Mouse (Mus musculus) hindbrain, embryonic 11.5 days (tissue): ENCODE data around the gene Il21. TPM values are rescaled to one million over a fixed set of nuclear protein-coding genes. Genes with fewer than 3 reads are reported as not detected.

Experiments used
- ATAC-seq: fragments of 200-750 bp; cut with Nextera tagmentation; 2 replicates; pipeline ENCODE4 v1.8.0; 2017; ENCODE audit warnings: mild to moderate bottlenecking, moderate TSS enrichment, moderate library complexity; ENCODE audit not compliant: low FRiP score
- DNase-seq: peaks from one replicate; pipeline ENCODE4 v3.0.0-alpha.2; 2015; ENCODE audit warnings: low spot score
- H3K27ac ChIP-seq: fragments of 300-500 bp; sonication (generic); 2 replicates; pipeline ENCODE4 v1.5.1; 2014; ENCODE audit warnings: mild to moderate bottlenecking, low read depth, low read length
- H3K27me3 ChIP-seq: fragments of 300-500 bp; sonication (generic); 2 replicates; pipeline ENCODE4 v1.6.1; 2014; ENCODE audit warnings: mild to moderate bottlenecking, low read length, moderate library complexity, mixed read lengths; ENCODE audit not compliant: control insufficient read depth, insufficient read depth
- H3K36me3 ChIP-seq: fragments of 300-500 bp; sonication (generic); 2 replicates; pipeline ENCODE4 v1.6.1; 2014; ENCODE audit warnings: mild to moderate bottlenecking, low read length, moderate library complexity, mixed read lengths; ENCODE audit not compliant: control insufficient read depth, insufficient read depth
- H3K4me1 ChIP-seq: fragments of 300-500 bp; sonication (generic); replicated peaks from 2 replicates; pipeline ENCODE4 v1.6.1; 2014; ENCODE audit warnings: low read length, mixed read lengths; ENCODE audit not compliant: control insufficient read depth, insufficient read depth
- H3K4me2 ChIP-seq: fragments of 300-500 bp; sonication (generic); replicated peaks from 2 replicates; pipeline ENCODE4 v1.6.1; 2014; ENCODE audit warnings: mild to moderate bottlenecking, low read depth, low read length
- H3K4me3 ChIP-seq: fragments of 300-500 bp; sonication (generic); 2 replicates; pipeline ENCODE4 v1.5.1; 2014; ENCODE audit warnings: low read depth, low read length
- H3K9ac ChIP-seq: fragments of 300-500 bp; sonication (generic); 2 replicates; pipeline ENCODE4 v1.6.1; 2014; ENCODE audit warnings: low read depth, low read length
- H3K9me3 ChIP-seq: fragments of 300-500 bp; sonication (generic); 2 replicates; pipeline ENCODE4 v1.6.1; 2016; ENCODE audit warnings: low read length; ENCODE audit not compliant: control insufficient read depth
- WGBS: fragments of 180-500 bp; shearing (Covaris S2); extraction: QIAGEN DNeasy Blood & Tissue Kit; methylation state at CpG from one replicate; pipeline ENCODE4 v1.1.7; 2014; 5-methylcytosine and 5-hydroxymethylcytosine counted together
- polyA plus RNA-seq: library from polyadenylated mRNA; unstranded; fragments of >200 nt; fragmentation: Nextera tagmentation; extraction: Ambion mirVana; gene quantifications from 2 replicates; pipeline ENCODE4 v1.2.1, GENCODE M21; 2014

The Il21 gene
- not detected in 2 replicates for polyA plus RNA-seq

- no peak within 1 kb of the TSS for H3K27ac ChIP-seq
- ATAC-seq (no peak), DNase-seq (no peak)
- no peak within 1 kb of the TSS for H3K4me3 ChIP-seq
- H3K27me3 ChIP-seq: no peaks in the 10 kb centered on the region
- no peaks in the 10 kb centered on the region for H3K9me3 ChIP-seq
- no peaks in the 10 kb centered on the region for H3K36me3 ChIP-seq
- no peak within 1 kb of the TSS for H3K4me2 ChIP-seq
- H3K4me1 ChIP-seq: no peaks in the 10 kb centered on the region
- 88% methylated on average over 7 of the region's 7 CpGs for WGBS
- H3K9ac ChIP-seq: no peak within 1 kb of the TSS
Measured at GRCm38 (mm10) chr3:37232586-37233222, at the start of gene Il21. TSS of gene Il21 (minus strand) at chr3:37232636.

GRCm38 (mm10) chr3:37280871-37281270, 48.4 kb upstream of the Il21 start:
- H3K4me2 ChIP-seq: no peak overlapping the region
- no peak overlapping the region for H3K4me3 ChIP-seq
- ATAC-seq (no peak), DNase-seq (no peak)
- H3K36me3 ChIP-seq: no peaks in the 10 kb centered on the region
- no peak overlapping the region for H3K9ac ChIP-seq
- no peak overlapping the region for H3K27ac ChIP-seq
- no peaks in the 10 kb centered on the region for H3K27me3 ChIP-seq
- H3K4me1 ChIP-seq: no peaks in the 10 kb centered on the region
- 88% methylated on average over 8 of the region's 8 CpGs for whole genome bisulfite sequencing
- H3K9me3 ChIP-seq: no peaks in the 10 kb centered on the region

- no peaks in the 10 kb centered on the region for H3K27me3 ChIP-seq
- WGBS: 71% methylated on average over 1 of the region's 1 CpGs
Measured at GRCm38 (mm10) chr3:37280221-37280620, 47.8 kb upstream of the Il21 start.

GRCm38 (mm10) chr3:37274661-37275060, 42.2 kb upstream of the Il21 start:
- Histone ChIP-seq H3K4me1 (no peaks in the 10 kb centered on the region), H3K4me2 (no peak overlapping the region), H3K9ac (no peak overlapping the region), H3K27me3 (no peaks in the 10 kb centered on the region), H3K4me3 (no peak overlapping the region), H3K27ac (no peak overlapping the region), H3K36me3 (no peaks in the 10 kb centered on the region), H3K9me3 (no peaks in the 10 kb centered on the region)
- DNase-seq: no peak
- WGBS: 82% methylated on average over 6 of the region's 6 CpGs
- ATAC-seq: no peak

More at GRCm38 (mm10) chr3:37280221-37280620, 47.8 kb upstream of the Il21 start:
- no peaks in the 10 kb centered on the region for H3K36me3 ChIP-seq
- ATAC-seq (no peak), DNase-seq (no peak)
- no peak overlapping the region for H3K27ac ChIP-seq
- H3K9ac ChIP-seq: no peak overlapping the region
- no peaks in the 10 kb centered on the region for H3K9me3 ChIP-seq
- H3K4me2 ChIP-seq: no peak overlapping the region
- no peak overlapping the region for H3K4me3 ChIP-seq
- no peaks in the 10 kb centered on the region for H3K4me1 ChIP-seq

- DNase-seq (no peak), ATAC-seq (no peak)
- Histone ChIP-seq H3K4me1 (no peaks in the 10 kb centered on the region), H3K4me2 (no peak overlapping the region), H3K9ac (no peak overlapping the region), H3K27ac (no peak overlapping the region), H3K36me3 (no peaks in the 10 kb centered on the region), H3K27me3 (no peaks in the 10 kb centered on the region), H3K4me3 (no peak overlapping the region), H3K9me3 (no peaks in the 10 kb centered on the region)
- 89% methylated on average over 7 of the region's 7 CpGs for whole genome bisulfite sequencing
Measured at GRCm38 (mm10) chr3:37273092-37273491, 40.7 kb upstream of the Il21 start.

GRCm38 (mm10) chr3:37271209-37271608, 38.8 kb upstream of the Il21 start:
- Histone ChIP-seq H3K36me3 (no peaks in the 10 kb centered on the region), H3K4me2 (no peak overlapping the region), H3K4me1 (no peaks in the 10 kb centered on the region), H3K27me3 (no peaks in the 10 kb centered on the region), H3K4me3 (no peak overlapping the region), H3K9ac (no peak overlapping the region), H3K27ac (no peak overlapping the region), H3K9me3 (no peaks in the 10 kb centered on the region)
- WGBS: 0% methylated on average over 1 of the region's 1 CpGs
- ATAC-seq (no peak), DNase-seq (peak; percentile 66)

GRCm38 (mm10) chr3:37269926-37270325, 37.5 kb upstream of the Il21 start:
- no peak for DNase-seq
- H3K27me3 ChIP-seq: no peaks in the 10 kb centered on the region
- H3K36me3 ChIP-seq: no peaks in the 10 kb centered on the region
- H3K4me2 ChIP-seq: no peak overlapping the region
- 95% methylated on average over 4 of the region's 4 CpGs for WGBS
- H3K27ac ChIP-seq: no peak overlapping the region
- ATAC-seq: no peak
- no peaks in the 10 kb centered on the region for H3K9me3 ChIP-seq
- H3K4me3 ChIP-seq: no peak overlapping the region
- no peak overlapping the region for H3K9ac ChIP-seq
- no peaks in the 10 kb centered on the region for H3K4me1 ChIP-seq

- Histone ChIP-seq H3K4me3 (no peak overlapping the region), H3K4me2 (no peak overlapping the region), H3K4me1 (no peaks in the 10 kb centered on the region), H3K36me3 (no peaks in the 10 kb centered on the region), H3K9ac (no peak overlapping the region), H3K27ac (no peak overlapping the region), H3K9me3 (no peaks in the 10 kb centered on the region), H3K27me3 (no peaks in the 10 kb centered on the region)
- DNase-seq (no peak), ATAC-seq (no peak)
- WGBS: 85% methylated on average over 11 of the region's 11 CpGs
Measured at GRCm38 (mm10) chr3:37268338-37268737, 35.9 kb upstream of the Il21 start.

- Histone ChIP-seq H3K4me1 (no peaks in the 10 kb centered on the region), H3K27me3 (no peaks in the 10 kb centered on the region), H3K27ac (no peak overlapping the region), H3K4me2 (no peak overlapping the region), H3K9ac (no peak overlapping the region), H3K9me3 (no peaks in the 10 kb centered on the region), H3K36me3 (no peaks in the 10 kb centered on the region), H3K4me3 (no peak overlapping the region)
- DNase-seq: no peak
- no peak for ATAC-seq
- WGBS: 81% methylated on average over 10 of the region's 10 CpGs
Measured at GRCm38 (mm10) chr3:37259331-37259999, 27.0 kb upstream of the Il21 start.
